Mouse (Mus musculus): ENCODE measurements at regions not wholly inside any gene's neighbourhood (a gene's known extent, or its start where the extent isn't known, plus 50 kb on each side); places are given as distances from the start of the nearest gene placed in this dataset.

GRCm38 (mm10) chr16:53480664-53481063, 1026.8 kb upstream of the Alcam start:
- no peak for ATAC-seq (replicated peaks; ENCODE audit: poor library complexity)

- ATAC-seq (replicated peaks; ENCODE audit: poor library complexity), result no peak
These were observed 985.6 kb upstream of the Alcam start for GRCm38 (mm10) chr16:53439511-53439910.

- no peak for ATAC-seq (replicated peaks; ENCODE audit: poor library complexity)
These were observed 964.5 kb upstream of the Alcam start for GRCm38 (mm10) chr16:53418416-53418815.

- ATAC-seq (replicated peaks; ENCODE audit: poor library complexity), result no peak
These were observed 931.3 kb upstream of the Alcam start for GRCm38 (mm10) chr16:53385176-53385575.

- ATAC-seq (replicated peaks; ENCODE audit: poor library complexity), result no peak
These were observed 888.3 kb upstream of the Alcam start for GRCm38 (mm10) chr16:53342153-53342552.

GRCm38 (mm10) chr16:53326353-53326752, 872.5 kb upstream of the Alcam start:
- no peak for ATAC-seq (replicated peaks; ENCODE audit: poor library complexity)

GRCm38 (mm10) chr16:53292081-53292480, 838.2 kb upstream of the Alcam start:
- ATAC-seq (replicated peaks; ENCODE audit: poor library complexity), result no peak

- no peak for ATAC-seq (replicated peaks; ENCODE audit: poor library complexity)
These were observed 828.1 kb upstream of the Alcam start for GRCm38 (mm10) chr16:53282014-53282413.

- ATAC-seq (replicated peaks; ENCODE audit: poor library complexity), result peak; percentile 83
These were observed 812.2 kb upstream of the Alcam start for GRCm38 (mm10) chr16:53266116-53266515.

GRCm38 (mm10) chr16:53245365-53245764, 791.5 kb upstream of the Alcam start:
- no peak for ATAC-seq (replicated peaks; ENCODE audit: poor library complexity)

- no peak for ATAC-seq (replicated peaks; ENCODE audit: poor library complexity)
These were observed 788.3 kb upstream of the Alcam start for GRCm38 (mm10) chr16:53242126-53242537.

- ATAC-seq (replicated peaks; ENCODE audit: poor library complexity), result no peak
These were observed 765.0 kb upstream of the Alcam start for GRCm38 (mm10) chr16:53218886-53219285.

- ATAC-seq (replicated peaks; ENCODE audit: poor library complexity), result no peak
These were observed 747.6 kb upstream of the Alcam start for GRCm38 (mm10) chr16:53201449-53201848.

GRCm38 (mm10) chr16:53186444-53186843, 732.6 kb upstream of the Alcam start:
- no peak for ATAC-seq (replicated peaks; ENCODE audit: poor library complexity)

GRCm38 (mm10) chr16:53156352-53156751, 702.5 kb upstream of the Alcam start:
- no peak for ATAC-seq (replicated peaks; ENCODE audit: poor library complexity)

GRCm38 (mm10) chr16:53130677-53131076, 676.8 kb upstream of the Alcam start:
- no peak for ATAC-seq (replicated peaks; ENCODE audit: poor library complexity)

- ATAC-seq (replicated peaks; ENCODE audit: poor library complexity), result no peak
These were observed 654.9 kb upstream of the Alcam start for GRCm38 (mm10) chr16:53108726-53109125.

GRCm38 (mm10) chr16:53095396-53095929, 641.6 kb upstream of the Alcam start:
- ATAC-seq (replicated peaks; ENCODE audit: poor library complexity), result no peak

- no peak for ATAC-seq (replicated peaks; ENCODE audit: poor library complexity)
These were observed 620.1 kb upstream of the Alcam start for GRCm38 (mm10) chr16:53073856-53074568.

- ATAC-seq (replicated peaks; ENCODE audit: poor library complexity), result no peak
These were observed 618.2 kb upstream of the Alcam start for GRCm38 (mm10) chr16:53071887-53072682.

- ATAC-seq (replicated peaks; ENCODE audit: poor library complexity), result no peak
These were observed 610.3 kb upstream of the Alcam start for GRCm38 (mm10) chr16:53064151-53064550.

- no peak for ATAC-seq (replicated peaks; ENCODE audit: poor library complexity)
These were observed 609.2 kb upstream of the Alcam start for GRCm38 (mm10) chr16:53063061-53063460.
